Mouse (Mus musculus) 3134 (cell line): ENCODE results near the gene Hist1h2bp.

Experiments used
- DNase-seq: peaks from one replicate; pipeline ENCODE4 v3.0.0-alpha.2; 2011; ENCODE audit warnings: low spot score; ENCODE audit not compliant: insufficient read length; ENCODE audit errors: extremely low read depth

Hist1h2bp gene

GRCm38 (mm10) chr13:21786899-21787629, at the start of gene Hist1h2bp, which contains the start of gene Hist1h2an:
TSS of gene Hist1h2bp (plus strand) at chr13:21787461.
TSS of gene Hist1h2an (minus strand) at chr13:21787218.
- DNase-seq, result peak; percentile 92

DNA sequence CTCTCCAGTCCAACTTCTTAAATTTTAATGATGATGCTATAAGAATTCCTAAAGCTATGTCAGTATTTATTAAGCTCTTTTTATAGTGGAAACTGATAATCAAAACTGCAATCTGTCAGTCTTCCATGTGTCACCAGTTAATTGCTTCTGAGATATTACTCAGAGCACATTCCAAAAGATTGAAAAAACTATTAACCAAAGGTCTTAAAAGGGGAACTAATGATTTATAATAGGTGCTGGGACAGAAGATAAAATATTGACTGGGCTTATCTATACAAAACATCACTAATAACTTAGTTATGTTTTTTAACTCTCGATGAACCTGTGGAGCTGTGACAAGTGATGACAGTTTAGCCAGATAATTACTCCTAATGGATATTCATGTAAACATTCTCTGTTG, 42.3 kb upstream of the Hist1h2bp start:
- no peak for DNase-seq

DNA sequence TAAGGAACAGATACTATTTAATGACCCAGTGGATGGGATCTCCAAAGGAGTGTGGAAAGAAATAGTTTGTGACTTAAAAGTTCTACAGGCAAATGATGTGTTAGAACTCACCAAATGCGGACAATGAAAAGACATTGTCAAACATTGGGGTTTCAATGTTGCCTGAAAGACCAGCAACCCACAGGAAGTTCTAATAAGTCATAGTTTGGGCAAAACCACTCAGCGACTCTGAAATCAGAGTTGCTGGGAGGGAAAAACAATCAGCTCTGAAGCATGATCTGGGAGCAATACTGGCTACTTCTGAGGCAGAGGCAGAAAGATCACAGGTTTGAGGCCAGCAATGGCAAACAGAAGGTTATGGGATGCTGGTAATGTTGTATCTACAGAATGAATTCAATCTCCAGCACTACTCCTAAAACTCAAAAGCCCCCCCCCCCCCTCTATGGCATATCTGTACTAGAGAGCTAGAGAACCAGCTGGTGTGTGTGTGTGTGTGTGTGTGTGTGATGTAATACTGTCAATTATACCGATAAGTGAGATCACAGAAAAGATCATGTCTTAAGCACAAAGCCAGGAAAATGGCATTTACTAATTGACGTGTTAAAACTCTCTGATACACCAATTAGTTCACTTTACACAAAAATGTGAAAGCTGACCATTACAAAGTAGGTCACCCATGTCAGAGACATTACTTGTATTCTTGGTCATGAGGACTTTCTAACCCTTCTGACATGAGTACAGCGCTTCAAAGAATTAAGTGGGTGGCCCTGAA, 37.7 kb upstream of the Hist1h2bp start:
- DNase-seq, result no peak

- DNase-seq, result peak; percentile 94
Observed at GRCm38 (mm10) chr13:21750159-21751017, 36.9 kb upstream of the Hist1h2bp start, which contains the start of gene Hist1h4k. TSS of gene Hist1h4k (minus strand) at chr13:21750505.

GRCm38 (mm10) chr13:21751417-21751816, 35.8 kb upstream of the Hist1h2bp start:
- DNase-seq, result peak; percentile 37

DNA sequence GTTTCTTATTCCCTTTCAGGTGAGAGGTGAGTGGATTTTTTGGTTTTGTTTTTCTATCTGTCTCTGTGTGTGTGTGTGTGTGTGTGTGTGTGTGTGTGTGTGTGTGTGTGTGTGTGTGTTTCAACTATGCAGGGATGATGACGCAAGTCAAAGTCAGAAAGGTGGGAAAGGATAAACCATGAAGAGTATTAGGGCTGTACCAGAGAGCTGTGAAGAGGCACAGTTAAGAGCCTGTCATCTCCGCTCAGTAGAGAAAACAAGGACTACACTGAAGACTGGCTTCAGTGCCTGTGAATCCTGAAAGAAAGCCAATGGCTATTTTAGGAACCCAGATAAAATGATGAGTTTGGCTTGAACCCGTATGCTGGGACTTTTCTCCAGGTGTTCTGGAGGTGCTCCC, 35.4 kb upstream of the Hist1h2bp start:
- peak; percentile 46 for DNase-seq

DNA sequence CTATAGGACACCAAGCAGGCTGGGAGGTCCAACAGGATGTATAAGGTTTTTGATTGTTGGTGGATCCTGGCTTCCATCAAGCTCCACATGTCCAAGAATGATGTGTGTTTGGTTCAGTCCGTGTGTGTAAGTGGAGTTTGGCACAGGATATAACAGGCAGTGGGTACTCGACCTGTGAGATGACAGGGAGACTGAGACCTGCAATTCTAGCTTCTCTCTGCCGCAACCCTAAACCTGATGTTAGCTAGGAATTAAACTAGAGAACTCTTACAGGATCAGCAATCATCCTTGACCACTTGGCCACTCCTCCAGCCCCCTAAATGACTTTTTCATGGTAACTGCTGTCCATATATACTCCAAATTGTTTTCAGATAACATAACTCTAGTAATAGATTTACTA, 34.9 kb upstream of the Hist1h2bp start:
- peak; percentile 51 for DNase-seq

DNA sequence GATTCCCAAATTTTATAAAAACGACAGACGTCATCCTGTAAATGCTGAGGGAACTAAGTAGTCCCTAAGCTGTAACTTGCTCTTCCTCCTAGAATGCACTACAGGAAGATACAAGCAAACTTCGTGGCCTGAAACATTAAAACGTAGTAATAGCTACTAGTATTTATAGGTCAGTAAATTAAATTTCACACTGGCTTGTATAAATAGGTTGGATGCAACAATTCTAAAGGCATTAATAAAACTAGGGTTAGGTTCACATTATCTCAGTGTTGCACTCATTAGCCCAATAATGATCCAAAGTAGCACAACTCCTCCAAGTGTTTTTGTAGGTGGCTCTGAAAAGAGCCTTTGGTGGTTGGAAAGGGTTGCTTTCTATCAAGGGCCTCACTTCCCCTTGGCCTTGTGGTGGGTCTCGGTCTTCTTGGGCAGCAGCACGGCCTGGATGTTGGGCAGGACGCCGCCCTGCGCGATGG, 34.2 kb upstream of the Hist1h2bp start:
- DNase-seq, result no peak

GRCm38 (mm10) chr13:21753524-21754285, 33.6 kb upstream of the Hist1h2bp start, which contains the start of the genes Hist1h2ak and Hist1h2bn:
TSS of gene Hist1h2ak (minus strand) at chr13:21753827.
TSS of gene Hist1h2bn (plus strand) at chr13:21754123.
- peak; percentile 95 for DNase-seq

DNA sequence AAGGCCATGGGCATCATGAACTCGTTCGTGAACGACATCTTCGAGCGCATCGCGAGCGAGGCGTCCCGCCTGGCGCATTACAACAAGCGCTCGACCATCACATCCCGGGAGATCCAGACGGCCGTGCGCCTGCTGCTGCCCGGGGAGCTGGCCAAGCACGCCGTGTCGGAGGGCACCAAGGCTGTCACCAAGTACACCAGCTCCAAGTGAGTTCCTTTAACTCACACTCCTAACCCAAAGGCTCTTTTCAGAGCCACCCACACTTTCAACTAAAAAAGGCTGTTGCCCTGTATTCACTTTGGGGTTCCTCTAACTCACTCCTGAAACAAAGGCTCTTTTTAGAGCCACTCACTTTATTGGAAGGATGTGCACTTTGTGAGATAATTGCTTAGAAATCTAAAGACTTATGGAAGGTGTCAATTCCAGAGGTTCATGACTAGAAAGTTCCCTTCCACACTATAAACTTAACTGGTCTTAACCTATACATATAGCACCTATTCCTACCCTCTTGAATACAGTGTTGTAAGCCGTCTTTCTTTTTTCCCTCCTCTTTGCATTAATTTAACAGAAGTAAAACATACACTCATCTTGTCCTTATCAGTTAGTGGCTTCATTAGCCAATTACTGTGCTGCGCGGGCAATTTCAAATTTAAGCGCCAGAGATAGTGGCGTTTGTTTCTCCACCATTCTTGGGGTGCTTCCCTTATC, 32.8 kb upstream of the Hist1h2bp start:
- DNase-seq, result peak; percentile 72

GRCm38 (mm10) chr13:21755707-21756106, 31.6 kb upstream of the Hist1h2bp start:
- DNase-seq, result no peak

GRCm38 (mm10) chr13:21778814-21779766, 8.2 kb upstream of the Hist1h2bp start:
- peak; percentile 66 for DNase-seq

DNA sequence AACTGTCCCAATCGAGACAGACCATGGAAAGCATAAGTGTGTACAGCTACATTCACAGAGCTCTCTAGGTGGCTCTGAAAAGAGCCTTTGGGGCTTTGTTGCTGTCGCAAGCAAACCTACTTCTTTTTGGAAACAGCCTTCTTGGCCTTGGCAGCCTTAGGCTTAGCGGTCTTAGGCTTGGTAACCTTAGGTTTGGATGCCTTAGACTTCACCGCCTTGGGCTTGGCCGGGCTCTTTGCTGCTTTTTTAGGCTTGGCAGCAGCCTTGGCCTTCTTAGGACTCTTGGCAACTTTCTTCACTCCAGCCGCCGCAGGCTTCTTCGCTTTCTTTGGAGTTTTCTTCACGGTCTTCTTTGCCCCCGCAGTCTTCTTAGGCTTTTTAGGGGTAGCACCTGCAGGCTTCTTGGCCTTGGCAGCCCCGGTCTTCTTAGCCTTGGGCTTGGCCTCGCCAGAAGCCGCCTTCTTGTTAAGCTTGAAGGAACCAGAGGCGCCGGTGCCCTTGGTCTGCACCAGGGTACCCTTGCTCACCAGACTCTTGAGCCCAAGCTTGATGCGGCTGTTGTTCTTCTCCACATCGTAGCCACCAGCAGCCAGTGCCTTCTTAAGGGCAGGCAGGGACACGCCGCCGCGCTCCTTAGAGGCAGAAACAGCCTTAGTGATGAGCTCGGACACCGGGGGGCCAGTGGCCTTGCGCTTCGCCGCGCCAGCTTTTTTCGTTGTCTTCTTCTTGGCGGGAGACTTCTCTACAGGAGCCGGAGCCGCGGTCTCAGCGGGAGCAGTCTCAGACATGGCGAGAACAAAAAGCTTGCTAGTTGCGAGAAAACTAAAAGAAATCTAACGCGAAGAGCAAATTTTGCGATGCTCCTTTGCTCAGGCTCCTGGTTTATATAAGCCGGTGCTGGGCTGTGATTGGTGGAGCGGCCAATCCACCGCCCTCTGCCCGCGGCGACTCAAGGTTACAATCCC, 7.2 kb upstream of the Hist1h2bp start, which contains the start of gene Hist1h1b:
Hist1h1b (minus strand) TSS at position 859 of the 965 bp plus-strand sequence.
- DNase-seq, result peak; percentile 94

DNA sequence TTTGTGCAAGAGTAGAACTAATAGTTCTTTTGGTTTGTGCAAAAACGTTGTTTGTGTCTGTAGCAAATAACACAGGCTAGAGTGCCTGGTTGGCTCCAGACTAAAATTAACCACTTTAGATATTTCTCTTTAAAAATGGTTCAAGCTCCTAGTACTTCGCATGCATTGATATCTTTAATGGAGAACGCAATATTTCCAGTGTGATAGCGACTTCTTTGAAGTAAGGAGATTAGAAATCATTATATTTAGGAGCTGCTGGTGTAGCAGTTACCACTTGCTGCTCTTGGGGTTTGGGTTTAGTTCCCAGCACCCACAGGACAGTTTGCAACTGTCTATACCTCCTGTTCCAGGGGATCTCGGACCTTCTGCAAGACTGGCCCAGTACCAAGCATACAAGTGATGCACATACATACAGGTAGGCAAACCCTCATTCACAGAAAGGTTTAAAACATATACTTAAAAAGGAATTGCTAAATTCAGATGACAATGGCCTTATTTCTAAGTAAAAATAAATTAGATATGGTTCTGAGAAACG, 6.2 kb upstream of the Hist1h2bp start:
- peak; percentile 28 for DNase-seq

- peak; percentile 29 for DNase-seq
Observed at GRCm38 (mm10) chr13:21781639-21782038, 5.6 kb upstream of the Hist1h2bp start.
